Mouse (Mus musculus) MEL (cell line): Measurements from ENCODE around the gene Hcrt.

Experiments
- CTCF ChIP-seq, 3 experiments: IDR thresholded peaks in 2 of 3; conservative IDR thresholded peaks in 1 of 3; 2 replicates each; pipeline ENCODE4 v1.5.1; 2011 to 2012; ENCODE audit warnings: low read length in 3 of 3, low read depth in 2 of 3, mild to moderate bottlenecking in 2 of 3, improper control_type of control experiment in 1 of 3, inconsistent platforms in 1 of 3, mixed read lengths in 1 of 3, moderate library complexity in 1 of 3; ENCODE audit not compliant: control insufficient read depth in 1 of 3, insufficient read depth in 1 of 3, poor library complexity in 1 of 3, severe bottlenecking in 1 of 3
- GABPA ChIP-seq: IDR thresholded peaks from 2 replicates; pipeline ENCODE4 v1.6.1; 2012; ENCODE audit warnings: low read depth, mild to moderate bottlenecking, inconsistent platforms, low read length, improper control_type of control experiment, moderate library complexity
- SMC3 ChIP-seq: IDR thresholded peaks from 2 replicates; pipeline ENCODE4 v1.6.1; 2011; ENCODE audit warnings: low read depth, low read length, improper control_type of control experiment

DNA sequence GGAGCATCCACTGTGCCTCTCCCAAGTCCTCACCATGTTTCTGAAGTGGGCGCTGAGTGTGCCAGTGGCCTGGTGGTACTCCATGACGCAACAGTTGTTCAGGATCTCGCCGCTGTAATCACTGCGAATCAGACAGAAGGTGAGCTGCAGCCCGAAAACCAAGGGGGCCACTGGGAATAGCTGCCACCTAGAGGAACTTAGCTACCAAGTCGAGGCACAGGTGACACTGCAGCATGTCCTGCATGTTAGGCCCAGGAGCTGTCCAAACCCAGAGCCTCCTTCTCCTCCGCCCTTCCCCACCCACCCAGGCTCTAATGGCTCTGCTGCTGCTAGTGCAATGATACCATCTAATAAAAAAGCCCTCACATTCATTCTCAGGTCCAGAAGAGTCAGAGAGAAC, 33.9 kb upstream of the Hcrt start:
- TF ChIP-seq SMC3 (no peak), CTCF (IDR thresholded peaks at IDR 0.05 in 2 of 3, conservative IDR thresholded peaks at IDR 0.05 in 1 of 3; ENCODE audit: control insufficient read depth in 1 of 3, insufficient read depth in 1 of 3, low read depth in 2 of 3, low read length in 3 of 3, poor library complexity in 1 of 3, severe bottlenecking in 1 of 3) (no peak), GABPA (no peak)
